11 mouse cellular contexts compared by ENCODE assay signal in the genomic region with DNA sequence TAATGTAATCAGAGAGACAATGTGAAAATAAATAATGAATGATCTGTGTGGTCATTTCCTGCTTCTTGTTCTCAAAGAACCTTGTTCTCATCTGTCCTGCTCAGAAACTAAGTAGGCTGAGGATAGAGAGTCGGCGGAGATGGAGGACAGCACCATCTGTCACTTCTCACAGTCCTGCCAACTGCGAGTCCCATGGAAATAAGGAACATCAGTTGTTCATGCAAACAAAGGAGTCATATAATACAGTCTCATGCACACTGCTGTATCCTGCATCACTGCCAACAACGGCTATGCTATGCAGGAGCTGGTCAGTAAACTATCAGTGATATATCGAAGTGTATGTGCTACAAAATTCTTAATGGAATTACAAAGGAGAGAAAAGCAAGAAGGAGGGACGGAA.
DNase-seq lines count a peak whose midpoint lies in the region; ATAC-seq and TF ChIP-seq lines count a peak whose summit lies in the region.
"Had no signal": no experiment of that assay in that cellular context is flagged by ENCODE, and none has a peak within 500 bp of the region (broad histone marks: within the 10 kb centered on the region; RNA-seq: fewer than 3 reads in every experiment).

No protein-coding gene starts in this region.

- peak; percentile 40; the same call in 1 of the 2 replicates for ATAC-seq in lung, embryonic 15.5 days (ENCODE audit: borderline replicate concordance, extremely low read depth, low FRiP score, low TSS enrichment)
- no peak for ATAC-seq in midbrain, postnatal 0 days (ENCODE audit: low FRiP score)
- ATAC-seq in megakaryocyte-erythroid progenitor cell, adult 5-6 weeks (replicated peaks; ENCODE audit: low FRiP score, low TSS enrichment, poor library complexity, severe bottlenecking): no peak

- no peaks in the 10 kb centered on the region for H3K36me3 ChIP-seq in lung, embryonic 15.5 days
- H3K36me3 ChIP-seq in midbrain, postnatal 0 days (ENCODE audit: insufficient read depth, low read length): no peaks in the 10 kb centered on the region
- H3K36me3 ChIP-seq: limb, embryonic 12.5 days had no signal

- no peaks in the 10 kb centered on the region for H3K9me3 ChIP-seq in lung, embryonic 15.5 days
- H3K9me3 ChIP-seq in midbrain, postnatal 0 days (ENCODE audit: low read length): no peaks in the 10 kb centered on the region
- H3K9me3 ChIP-seq: limb, embryonic 12.5 days had no signal

- DNase-seq in lung, adult 2 months: no peak
- peak; percentile 66 to 84 for DNase-seq in cerebellum, adult 2 months
- peak; percentile 61 to 66 for DNase-seq in cerebellum, postnatal 36 days
- DNase-seq in midbrain, postnatal 0 days (ENCODE audit: low spot score): peak; percentile 65
- DNase-seq in thymus, postnatal 36 days: no peak
- DNase-seq: kidney, adult 2 months; lung, postnatal 14 days; thymus, postnatal 14 days had no signal

- no peak for TF ChIP-seq CTCF in lung, adult 2 months (IDR thresholded peaks at IDR 0.05; ENCODE audit: insufficient read depth, low read length)
- no peak for TF ChIP-seq CTCF in cerebellum, adult 2 months (IDR thresholded peaks at IDR 0.05; ENCODE audit: borderline replicate concordance, insufficient read depth, low read depth, low read length)
- TF ChIP-seq CTCF in midbrain, postnatal 0 days (IDR thresholded peaks at IDR 0.05): no peak

- no peak overlapping the region for H3K27ac ChIP-seq in lung, embryonic 15.5 days
- H3K27ac ChIP-seq in cerebellum, adult 2 months (ENCODE audit: insufficient read depth, low read length): no peak overlapping the region
- no peak overlapping the region for H3K27ac ChIP-seq in midbrain, postnatal 0 days (ENCODE audit: low read depth, low read length)
- H3K27ac ChIP-seq: limb, embryonic 12.5 days had no signal

- no peak overlapping the region for H3K4me2 ChIP-seq in lung, embryonic 15.5 days
- H3K4me2 ChIP-seq in midbrain, postnatal 0 days (ENCODE audit: low read depth, low read length, poor library complexity, severe bottlenecking): no peak overlapping the region
- H3K4me2 ChIP-seq: limb, embryonic 12.5 days had no signal

- no peak overlapping the region for H3K4me3 ChIP-seq in lung, embryonic 15.5 days
- H3K4me3 ChIP-seq in lung, adult 2 months (replicated peaks; ENCODE audit: extremely low read depth, low read depth, low read length): no peak overlapping the region
- H3K4me3 ChIP-seq in cerebellum, adult 2 months (replicated peaks; ENCODE audit: insufficient read depth, low read depth, low read length): no peak overlapping the region
- H3K4me3 ChIP-seq in midbrain, postnatal 0 days (ENCODE audit: low read depth, low read length): no peak overlapping the region
- H3K4me3 ChIP-seq: limb, embryonic 12.5 days had no signal

- WGBS in lung, embryonic 15.5 days: 48% methylated on average over 6 of the region's 6 CpGs
- 65% methylated on average over 6 of the region's 6 CpGs for WGBS in lung, adult 2 months
- 13% methylated on average over 6 of the region's 6 CpGs for WGBS in cerebellum, adult 2 months
- 74% methylated on average over 6 of the region's 6 CpGs for WGBS in midbrain, postnatal 0 days

- no peak for TF ChIP-seq POLR2A in lung, adult 2 months (IDR thresholded peaks at IDR 0.05; ENCODE audit: borderline replicate concordance, extremely low read depth, low read depth, low read length)
- TF ChIP-seq POLR2A in cerebellum, adult 2 months (IDR thresholded peaks at IDR 0.05; ENCODE audit: borderline replicate concordance, insufficient read depth, low read length): no peak

- H3K4me1 ChIP-seq in lung, embryonic 15.5 days: no peaks in the 10 kb centered on the region
- no peaks in the 10 kb centered on the region for H3K4me1 ChIP-seq in lung, adult 2 months (ENCODE audit: control insufficient read depth, insufficient read depth, low read length)
- peaks cover 6% of the 10 kb centered on the region; the same call in 1 of the 2 replicates for H3K4me1 ChIP-seq in cerebellum, adult 2 months (ENCODE audit: control insufficient read depth, insufficient read depth, low read length)
- no peaks in the 10 kb centered on the region for H3K4me1 ChIP-seq in midbrain, postnatal 0 days (ENCODE audit: insufficient read depth, low read length)
- H3K4me1 ChIP-seq: limb, embryonic 12.5 days had no signal

- no peak overlapping the region for H3K9ac ChIP-seq in lung, embryonic 15.5 days
- no peak overlapping the region for H3K9ac ChIP-seq in midbrain, postnatal 0 days (replicated peaks; ENCODE audit: low read length, poor library complexity, severe bottlenecking)
- H3K9ac ChIP-seq: limb, embryonic 12.5 days had no signal

- no peaks in the 10 kb centered on the region for H3K27me3 ChIP-seq in lung, embryonic 15.5 days
- no peaks in the 10 kb centered on the region for H3K27me3 ChIP-seq in cerebellum, adult 2 months (ENCODE audit: control insufficient read depth, insufficient read depth, low read length)
- no peaks in the 10 kb centered on the region for H3K27me3 ChIP-seq in midbrain, postnatal 0 days (ENCODE audit: insufficient read depth, low read length)
- H3K27me3 ChIP-seq: limb, embryonic 12.5 days had no signal

Comparison
In these comparisons a context has a peak if more than half of its experiments do, and no peak if none do; other contexts are left out.
1. DNase-seq: peak in cerebellum, adult 2 months (2 of 2), cerebellum, postnatal 36 days (2 of 2) and midbrain, postnatal 0 days (single experiment); none in lung, adult 2 months (single experiment) and thymus, postnatal 36 days (0 of 2).